Mouse (Mus musculus) lung, postnatal 36 days (tissue): ENCODE measurements around the gene Epm2a.
"Not testable (repeated sequence)": the region's sequence is repeated elsewhere in the genome, so short reads cannot be mapped to it uniquely, and the experiment has no call there.

Source experiments
- DNase-seq: peaks from one replicate; pipeline ENCODE4 v3.0.0; 2022; ENCODE audit warnings: mixed read lengths

The Epm2a gene

DNA sequence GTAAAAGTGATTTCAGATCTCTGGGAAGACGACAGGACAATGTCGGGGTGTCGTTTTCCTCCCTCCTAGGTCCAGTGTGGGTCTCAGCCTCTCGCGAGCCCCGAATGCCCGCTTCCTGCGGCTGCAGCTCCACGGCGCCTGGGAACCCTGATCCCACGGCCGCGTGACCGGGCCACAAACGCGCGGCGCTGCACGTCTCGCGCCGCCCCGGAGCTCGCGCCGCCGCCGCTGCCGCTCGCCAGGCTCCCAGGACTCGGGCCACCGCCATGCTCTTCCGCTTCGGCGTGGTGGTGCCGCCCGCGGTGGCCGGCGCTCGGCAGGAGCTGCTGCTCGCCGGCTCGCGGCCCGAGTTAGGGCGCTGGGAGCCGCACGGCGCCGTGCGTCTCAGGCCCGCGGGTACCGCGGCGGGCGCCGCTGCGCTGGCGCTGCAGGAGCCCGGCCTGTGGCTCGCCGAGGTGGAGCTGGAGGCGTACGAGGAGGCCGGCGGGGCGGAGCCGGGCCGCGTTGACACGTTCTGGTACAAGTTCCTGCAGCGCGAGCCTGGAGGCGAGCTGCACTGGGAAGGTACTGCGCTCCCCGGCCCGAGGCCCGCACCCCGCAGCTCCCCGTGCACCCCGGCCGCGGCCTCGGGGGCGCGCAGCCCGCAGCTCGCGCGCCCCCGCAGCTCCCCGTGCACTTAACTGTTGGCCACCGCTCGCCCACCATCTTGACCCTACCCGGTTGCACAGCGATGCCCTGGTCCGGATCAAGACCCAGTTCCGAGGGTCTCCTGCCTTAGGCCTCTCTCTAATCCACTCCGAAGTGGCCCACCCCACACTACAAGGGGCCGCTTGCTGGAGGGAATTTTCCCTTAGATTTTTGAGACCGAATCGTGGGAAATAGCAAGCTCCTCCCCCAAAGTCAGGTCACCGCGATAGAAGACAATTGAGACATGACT, at the start of gene Epm2a:
Epm2a (plus strand) TSS at position 200 of the 937 bp plus-strand sequence.
- peak; percentile 91 for DNase-seq

DNA sequence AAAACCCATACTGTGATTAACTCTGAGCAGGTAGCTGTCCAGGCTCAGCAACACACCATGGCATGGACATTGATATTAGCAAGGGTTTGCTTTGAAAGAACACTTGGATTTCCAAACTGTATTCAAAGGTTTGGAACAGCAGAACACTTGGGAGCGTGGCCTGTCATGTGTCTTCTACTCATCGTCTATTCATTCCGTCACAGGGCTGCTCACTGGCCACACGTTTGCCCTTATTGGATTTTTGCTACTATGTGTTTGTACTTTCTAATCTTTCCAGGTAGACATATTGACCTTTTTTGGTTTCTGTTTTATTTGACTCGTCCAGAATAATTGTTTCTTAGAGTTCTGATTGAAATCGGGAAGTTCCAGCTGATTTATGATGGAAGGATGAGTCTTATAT, 44.8 kb upstream of the Epm2a start:
- DNase-seq, result no peak

DNA sequence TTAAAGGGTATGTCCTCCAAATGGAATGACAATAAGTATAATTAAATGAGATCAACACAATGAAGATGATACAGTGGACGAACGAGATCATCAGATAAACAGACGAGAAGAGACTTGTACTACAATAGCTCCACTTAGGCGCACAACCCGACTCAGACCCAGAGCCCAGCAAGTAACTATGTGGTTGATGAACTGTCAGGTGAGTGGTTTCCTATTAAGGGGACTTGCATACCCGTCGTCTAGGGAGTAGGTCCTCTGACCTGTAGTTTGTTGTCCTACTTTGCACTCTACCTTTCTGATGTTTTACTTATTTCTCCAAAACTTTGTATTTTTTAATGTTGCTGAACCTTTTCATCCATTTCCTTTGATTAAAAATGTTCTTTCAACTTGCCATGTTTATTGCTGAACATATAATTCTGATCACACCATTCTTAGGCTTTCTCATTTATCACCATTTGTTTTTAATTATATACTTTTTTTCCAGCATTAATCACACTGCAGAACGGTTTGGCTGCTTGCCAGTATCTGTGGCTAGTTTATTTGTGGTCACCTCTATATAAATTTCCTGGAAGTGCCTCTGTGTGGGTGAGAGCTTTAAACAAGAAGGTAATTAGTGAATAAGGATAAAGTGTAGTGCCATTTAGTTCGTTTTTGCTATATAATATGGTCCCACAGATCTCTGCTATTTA, 37.7 kb upstream of the Epm2a start:
- DNase-seq, result peak; percentile 57

DNA sequence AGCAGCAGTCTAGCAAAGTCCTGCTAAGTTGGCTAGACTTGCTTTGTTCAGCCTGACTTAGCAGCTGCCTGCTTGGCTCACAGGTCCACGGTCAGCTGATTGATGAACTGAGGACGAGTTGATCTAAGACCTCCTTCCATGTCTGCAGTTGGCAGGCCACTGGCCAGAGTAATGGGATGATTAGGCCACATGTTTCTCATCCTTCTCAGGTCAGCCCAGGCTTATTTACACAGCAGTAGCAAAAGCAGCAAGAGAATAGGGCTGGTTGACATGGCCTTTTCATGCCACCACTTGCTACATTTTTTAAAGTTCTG, 37.2 kb upstream of the Epm2a start:
- DNase-seq, result peak; percentile 80

DNA sequence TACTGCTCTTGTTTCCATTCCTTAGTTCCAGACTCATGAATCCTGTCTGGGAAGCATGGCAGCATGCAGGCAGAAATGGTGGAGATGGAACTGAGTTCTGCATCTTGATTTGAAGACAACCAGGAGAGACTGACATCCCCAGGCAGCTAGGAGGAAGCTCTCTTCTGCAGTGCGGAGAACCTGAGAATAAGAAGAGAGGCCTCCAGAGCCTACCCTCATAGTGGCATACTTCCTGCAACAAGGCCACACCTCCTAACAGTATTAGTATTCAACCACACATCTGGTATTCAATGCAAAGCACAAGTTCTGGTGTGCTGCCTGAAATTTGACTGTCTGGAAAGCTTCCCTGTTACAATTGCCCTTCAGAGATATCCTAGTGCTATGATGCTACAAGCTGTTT, 33.3 kb upstream of the Epm2a start:
- DNase-seq, result no peak

DNA sequence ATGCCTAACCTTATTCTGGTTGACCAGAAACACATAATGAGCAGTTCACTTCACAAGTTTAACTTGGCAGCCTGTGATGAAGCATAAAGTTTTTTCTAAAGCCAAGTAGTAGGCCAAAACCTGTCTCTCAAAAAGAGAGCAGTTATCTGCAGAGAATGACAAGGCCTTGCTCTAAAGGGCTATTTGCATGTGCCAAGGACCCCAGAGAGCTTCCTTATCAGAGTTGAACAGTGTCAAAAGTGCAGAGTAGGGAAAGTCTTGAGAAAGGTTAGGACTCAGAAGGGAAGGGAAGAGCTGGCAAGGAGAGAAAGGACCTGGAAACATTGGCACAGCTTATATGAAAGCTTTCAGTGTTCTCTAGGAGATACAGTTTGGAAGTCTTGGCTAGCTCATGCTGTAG, 32.7 kb upstream of the Epm2a start:
- no peak for DNase-seq

DNA sequence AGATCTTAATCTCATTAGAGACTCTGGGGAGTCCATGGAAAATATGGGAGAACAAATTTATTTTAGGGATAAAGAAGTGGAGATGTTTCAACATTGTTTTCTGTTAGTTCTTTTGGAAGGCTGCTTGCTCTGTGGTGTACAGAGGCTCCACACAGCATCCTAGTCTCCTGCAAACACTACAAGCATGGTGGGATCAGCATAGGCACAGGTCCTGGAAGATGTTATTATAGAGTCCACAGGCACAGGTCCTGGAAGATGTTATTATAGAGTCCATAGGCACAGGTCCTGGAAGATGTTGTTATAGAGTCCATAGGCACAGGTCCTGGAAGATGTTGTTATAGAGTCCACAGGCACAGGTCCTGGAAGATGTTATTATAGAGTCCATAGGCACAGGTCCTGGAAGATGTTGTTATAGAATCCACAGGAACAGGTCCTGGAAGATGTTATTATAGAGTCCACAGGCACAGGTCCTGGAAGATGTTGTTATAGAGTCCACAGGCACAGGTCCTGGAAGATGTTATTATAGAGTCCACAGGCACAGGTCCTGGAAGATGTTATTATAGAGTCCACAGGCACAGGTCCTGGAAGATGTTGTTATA, 25.2 kb upstream of the Epm2a start:
- not testable (repeated sequence) for DNase-seq

DNA sequence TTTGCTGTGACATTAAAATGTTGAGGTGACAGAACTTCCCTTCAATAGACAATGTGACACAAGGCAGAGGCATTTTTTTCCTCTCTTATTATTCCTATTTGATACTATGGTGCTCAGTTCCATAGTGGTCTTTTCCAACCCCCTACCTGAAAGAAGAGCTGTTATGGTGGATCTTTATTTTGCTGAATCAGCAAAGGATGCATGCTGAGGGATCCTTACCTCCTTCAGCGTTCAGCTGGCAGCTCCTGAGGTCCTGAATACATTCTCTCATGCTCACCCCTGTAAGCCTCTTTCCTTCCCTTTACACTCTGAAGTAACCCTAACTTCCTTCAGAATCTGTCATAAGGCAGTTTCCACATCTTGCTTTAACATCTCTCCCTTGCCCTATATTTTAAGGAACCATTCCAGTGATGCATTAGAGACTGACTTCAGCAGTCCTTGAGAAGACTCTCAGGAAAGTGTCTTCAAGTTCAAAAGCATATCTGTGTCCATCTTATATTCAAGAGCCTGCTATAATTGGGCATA, 23.7 kb upstream of the Epm2a start:
- no peak for DNase-seq

DNA sequence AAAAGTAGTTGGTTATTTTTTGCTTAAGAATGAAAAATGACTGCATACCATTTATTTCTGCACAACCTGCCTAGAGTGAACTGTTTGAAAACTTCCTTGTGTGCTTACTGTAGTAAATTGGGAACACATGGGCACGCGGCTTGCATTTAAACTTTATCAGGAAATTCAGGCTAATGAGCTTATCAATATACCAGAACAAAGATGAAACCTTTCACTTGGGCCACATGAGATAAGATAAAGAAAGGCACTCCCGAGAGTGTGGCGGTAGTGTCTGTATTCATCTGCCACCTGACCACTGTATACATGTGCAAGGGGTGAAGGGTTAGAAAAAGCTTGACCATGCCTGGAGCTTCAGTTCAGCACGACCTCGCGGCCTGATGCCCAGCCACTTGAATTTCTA, 20.9 kb upstream of the Epm2a start:
- DNase-seq, result no peak

DNA sequence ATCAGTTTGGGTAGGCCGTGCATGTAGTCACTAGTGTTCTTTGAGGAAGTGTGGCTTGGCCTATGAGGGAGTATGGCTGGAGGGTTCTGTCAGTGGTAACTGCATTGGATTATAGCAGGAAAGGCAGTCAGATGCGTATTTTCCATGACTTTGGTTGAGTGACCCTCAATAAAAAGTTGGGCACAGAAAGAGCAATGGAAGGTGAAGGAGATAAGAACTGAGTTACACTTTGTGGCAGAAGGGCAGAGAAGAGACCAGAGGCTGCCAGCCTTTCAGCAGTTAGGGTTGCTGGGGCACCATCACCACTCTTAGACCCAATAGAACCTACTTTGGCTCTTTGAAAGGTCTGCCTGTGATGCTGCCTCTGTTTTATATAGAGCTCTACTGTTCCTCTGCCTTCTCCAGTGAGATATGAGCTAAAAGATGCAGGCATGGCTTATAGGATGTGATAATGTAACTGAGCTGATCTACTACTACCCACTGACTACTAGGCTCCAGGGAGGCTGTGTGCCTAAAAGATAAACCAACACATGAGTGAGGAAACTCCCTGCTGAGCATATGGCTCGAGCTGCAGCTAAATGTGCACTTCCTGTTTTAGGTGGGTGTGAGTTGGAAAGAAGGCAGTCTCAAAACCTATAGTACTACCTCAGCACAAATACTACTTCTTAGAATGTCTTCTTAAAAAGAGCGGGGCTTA, 19.9 kb upstream of the Epm2a start:
- no peak for DNase-seq

DNA sequence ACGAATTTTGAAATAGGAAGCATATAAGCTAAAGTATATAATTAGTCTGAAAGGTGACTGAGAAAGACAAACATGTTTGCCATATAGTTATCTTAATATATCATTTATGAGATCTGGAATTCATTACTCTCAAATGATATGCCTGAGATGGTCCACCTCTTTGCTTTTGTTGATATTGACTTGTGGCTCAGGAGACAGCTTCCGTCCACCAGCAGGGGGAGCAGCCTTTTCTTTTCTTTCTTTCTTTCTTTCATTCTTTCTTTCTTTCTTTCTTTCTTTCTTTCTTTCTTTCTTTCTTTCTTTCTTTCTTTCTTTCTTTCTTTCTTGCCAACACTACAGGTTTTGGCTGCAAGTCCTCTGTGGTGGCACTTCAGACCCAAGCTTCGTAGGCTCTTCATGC, 16.7 kb upstream of the Epm2a start:
- DNase-seq, result no peak

DNA sequence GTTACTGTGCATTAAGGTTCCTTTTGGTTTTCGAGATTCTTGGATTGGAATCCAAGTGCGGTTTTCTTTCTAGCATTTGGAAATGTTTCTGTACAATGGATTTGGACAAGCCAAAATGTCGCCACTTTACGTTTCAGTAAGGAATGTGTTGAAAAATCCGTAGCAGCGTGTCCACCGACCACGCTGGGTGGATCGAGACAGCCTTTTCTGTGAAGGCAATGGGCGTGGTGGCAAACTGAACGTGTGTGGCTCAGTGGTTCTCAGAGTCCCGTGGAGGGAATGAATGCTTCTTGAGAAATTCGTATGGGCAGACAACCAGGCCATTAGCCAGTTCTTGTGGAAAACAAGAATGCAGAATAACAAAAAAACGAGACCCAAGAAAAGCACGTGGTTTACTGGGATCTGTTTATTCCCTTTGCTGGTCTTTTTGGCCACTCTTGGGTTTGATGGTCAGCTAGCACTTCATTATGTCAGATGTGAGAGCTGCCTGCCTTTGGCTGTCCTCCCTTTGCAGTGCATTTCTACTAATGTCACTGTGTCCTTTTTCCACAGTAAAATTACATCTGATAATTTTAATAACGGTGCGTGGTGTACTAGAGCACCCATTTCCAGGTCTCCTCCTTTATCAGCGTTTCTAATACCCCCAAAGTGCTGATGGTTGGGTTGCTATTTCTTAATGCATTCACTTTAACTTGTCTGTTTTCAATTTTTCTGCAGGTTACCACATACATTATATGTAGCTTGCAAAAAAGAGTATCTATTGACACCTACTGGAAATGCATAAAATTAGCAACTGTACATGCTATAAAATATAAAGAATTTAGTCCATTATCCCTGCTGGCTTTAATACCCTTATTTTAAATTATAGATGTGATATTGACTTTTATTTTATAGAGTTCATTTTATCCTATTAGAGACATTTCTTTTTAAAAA, 1.6 kb downstream of the Epm2a start:
- DNase-seq, result peak; percentile 53

DNA sequence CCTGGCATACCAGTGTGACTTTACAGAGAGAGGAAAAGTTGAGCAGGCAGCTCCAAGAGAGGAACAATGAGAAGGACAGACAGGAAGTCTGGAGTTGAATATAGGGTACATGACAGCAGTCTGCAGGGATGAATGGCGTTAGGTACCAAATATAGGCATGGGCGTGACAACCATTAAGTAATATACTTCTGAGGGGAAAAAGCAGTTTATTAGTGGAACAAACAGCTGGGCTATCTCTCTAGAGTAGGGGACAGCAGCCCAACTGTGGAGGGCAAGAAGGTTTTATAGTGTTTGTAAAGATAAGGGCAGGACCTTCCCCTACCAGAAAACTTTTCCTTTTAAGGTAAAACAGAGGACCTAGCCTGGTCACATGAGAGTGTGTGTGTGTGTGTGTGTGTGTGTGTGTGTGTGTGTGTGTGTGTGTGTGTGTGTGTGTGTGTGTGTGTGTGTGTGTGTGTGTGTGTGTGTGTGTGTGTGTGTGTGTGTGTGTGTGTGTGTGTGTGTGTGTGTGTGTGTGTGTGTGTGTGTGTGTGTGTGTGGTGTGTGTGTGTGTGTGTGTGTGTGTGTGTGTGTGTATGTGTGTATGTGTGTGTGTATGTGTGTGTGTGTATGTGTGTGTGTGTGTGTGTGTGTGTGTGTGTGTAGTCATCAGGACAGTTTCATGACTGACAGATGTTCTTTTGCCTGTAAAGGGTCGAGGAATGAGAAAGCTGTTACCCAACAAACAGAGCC, 7.2 kb downstream of the Epm2a start:
- not testable (repeated sequence) for DNase-seq

DNA sequence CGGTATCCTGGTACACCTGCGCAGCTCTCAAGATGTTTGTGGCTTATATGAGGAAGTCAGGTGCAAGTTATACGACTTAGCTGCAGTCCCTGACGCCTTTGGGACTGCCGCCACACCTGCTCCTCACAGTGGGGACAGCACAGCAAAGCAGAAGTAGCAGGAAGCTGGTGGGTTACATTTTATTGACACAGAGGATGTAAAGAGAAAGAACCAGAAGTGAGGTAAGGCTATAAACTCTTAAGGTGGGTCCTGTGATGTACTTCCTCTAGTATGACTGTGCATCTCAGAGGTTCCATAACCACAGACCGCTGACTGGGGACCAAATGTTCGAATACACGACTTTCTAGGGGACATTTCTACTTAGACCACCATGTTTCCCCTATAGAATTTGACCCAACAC, 11.4 kb downstream of the Epm2a start:
- no peak for DNase-seq

DNA sequence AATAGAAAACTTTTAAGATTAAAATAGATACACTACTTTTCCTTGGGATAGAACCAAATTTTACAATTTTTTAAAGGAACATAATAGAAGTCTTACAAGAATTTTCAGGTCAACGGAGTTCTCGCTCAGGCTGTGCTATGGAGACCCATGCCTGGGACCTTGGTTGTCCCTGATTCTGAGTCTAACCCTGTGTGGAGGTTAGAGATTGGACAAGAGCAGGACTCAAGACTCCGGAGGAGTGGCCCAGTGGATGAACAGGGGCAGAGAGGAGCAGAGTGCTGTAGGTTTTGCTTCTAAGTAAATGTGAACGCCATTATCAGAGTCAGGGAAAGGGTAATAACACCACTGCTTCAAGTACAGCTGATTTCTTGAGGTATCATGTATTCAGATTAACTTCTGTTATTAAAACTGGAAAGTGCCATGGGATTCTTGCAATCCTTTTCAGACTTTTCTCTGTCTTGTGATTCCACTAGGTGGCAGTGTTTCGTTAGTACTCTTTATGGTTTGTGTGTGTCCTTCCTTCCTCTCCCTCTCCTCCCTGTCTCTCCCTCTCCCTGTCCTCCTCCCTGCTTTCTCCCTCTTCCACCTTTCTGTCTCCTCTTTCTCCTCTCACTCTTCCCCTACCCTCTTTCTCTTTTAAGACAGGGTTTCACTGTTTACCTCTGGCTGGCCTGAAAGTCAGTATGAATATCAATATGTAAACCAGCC, 18.9 kb downstream of the Epm2a start:
- peak; percentile 71 for DNase-seq

DNA sequence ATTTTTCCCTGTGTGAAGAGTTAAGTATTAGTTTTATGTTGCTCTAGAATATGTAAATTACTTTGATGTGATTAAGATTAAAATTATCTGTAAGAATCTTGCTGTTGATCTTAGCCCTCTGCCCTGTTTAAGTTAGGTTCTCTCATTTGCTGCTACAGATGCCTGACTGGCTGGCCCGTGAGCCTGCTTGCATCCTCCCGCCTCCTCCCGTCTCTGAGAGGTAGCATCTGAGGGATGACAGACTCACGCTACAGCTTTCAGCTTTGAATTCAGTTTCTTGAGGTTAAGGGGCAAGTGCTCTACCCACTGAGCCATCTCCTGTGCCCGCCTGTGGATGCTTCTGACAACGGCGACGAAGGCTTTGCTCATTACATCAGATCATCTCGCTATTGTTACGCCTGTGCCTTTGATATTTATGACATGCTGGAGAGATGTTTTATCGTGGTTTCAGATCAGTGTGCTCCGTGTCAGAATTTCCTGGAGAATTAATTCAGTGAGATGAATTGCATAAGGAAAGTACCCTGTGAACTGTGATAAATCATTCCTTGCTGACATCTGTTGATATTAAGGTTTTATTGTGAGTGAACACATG, 19.8 kb downstream of the Epm2a start:
- DNase-seq, result no peak

DNA sequence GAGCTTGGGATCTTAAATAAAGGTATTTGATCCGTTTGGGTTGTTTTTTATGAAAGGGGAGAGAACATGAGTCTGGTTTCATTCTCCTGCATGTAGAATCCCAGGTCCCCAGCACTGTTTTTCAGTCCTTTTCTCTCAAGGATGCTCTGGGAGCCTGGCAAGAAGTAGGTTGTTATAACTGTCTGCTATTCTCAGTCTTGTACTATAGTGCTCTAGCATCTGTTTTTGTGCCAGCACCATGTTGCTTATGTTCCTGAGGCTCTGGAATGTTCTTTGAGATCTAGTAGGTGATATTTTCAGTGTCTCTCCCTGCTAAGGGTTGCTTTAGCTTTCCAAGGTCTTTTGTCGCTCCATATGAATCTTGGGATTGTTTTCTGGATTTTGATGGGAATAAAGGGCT, 38.1 kb downstream of the Epm2a start:
- no peak for DNase-seq

DNA sequence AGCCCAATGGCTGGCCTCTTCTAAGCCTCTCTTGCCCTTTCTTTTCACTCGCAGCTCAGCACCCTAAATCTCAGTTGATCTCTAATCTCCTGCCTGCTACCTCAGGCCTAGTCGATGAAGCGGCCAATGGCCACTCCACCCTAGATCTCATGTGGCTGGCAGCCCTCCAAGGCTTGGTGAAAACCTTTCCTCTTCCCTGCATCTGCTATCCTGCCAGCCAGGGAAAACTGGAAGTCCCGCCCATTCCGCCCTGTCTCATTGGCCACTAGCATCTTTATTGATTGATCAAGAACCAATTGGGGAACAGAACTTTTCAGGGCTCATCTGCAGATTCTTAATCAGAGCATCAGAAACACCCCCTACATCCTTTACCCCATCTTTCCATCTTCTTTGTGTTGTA, 67.7 kb downstream of the Epm2a start:
- DNase-seq, result no peak

DNA sequence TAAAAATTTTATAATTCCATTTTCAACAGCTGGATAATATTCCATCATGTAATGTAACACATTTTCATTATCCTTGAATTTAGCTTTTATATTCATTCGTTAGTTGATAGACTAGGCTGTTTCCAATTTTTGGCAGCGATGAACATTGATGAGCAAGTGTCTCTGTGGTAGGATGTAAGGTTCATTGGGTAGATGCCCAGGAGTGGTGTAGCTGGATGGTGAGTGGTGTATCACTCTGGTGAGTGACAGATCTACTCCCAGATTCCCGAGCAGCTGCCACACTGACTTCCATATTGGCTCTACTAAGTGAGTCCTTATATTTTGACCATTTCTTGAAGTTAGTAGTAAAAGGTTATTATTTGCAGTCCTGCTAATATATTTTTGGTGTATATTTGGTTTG, 76.9 kb downstream of the Epm2a start:
- DNase-seq, result no peak
